In the genomic region with DNA sequence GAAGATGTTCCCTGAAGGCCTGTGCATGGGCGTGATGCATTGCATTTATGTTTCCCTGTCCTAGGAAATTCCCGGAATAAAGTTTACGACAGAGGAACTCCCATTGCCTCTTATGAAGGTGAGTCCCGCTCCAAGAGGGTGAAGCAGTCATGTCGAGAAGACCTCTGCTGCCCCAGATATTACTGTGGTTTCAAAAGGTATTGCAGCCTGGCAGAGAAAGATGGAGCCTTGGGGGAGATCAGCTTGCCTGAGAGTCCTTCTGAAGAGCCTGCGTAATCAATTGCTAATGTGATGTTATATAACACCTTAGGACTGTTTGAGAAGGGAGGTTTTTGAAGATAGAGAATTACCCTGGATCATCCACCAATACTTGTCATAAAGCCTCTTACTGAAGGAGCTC, we compare ENCODE assay signal across 10 mouse cellular contexts.
DNase-seq lines count a peak whose midpoint lies in the region; ATAC-seq lines count a peak whose summit lies in the region.
"Had no signal": no experiment of that assay in that cellular context is flagged by ENCODE, and none has a peak within 500 bp of the region (broad histone marks: within the 10 kb centered on the region; RNA-seq: fewer than 3 reads in every experiment).

No protein-coding gene starts in this region.

- H3K4me2 ChIP-seq in kidney, embryonic 16.5 days (replicated peaks; ENCODE audit: low read depth, low read length): no peak overlapping the region
- H3K4me2 ChIP-seq: embryonic facial prominence, embryonic 12.5 days; limb, embryonic 15.5 days had no signal

- H3K4me3 ChIP-seq in kidney, embryonic 16.5 days (ENCODE audit: low read length): no peak overlapping the region
- H3K4me3 ChIP-seq: embryonic facial prominence, embryonic 12.5 days; hindbrain, embryonic 10.5 days; limb, embryonic 15.5 days had no signal

- 71% methylated on average over 6 of the region's 6 CpGs for WGBS in kidney, embryonic 16.5 days

- no peaks in the 10 kb centered on the region for H3K36me3 ChIP-seq in kidney, embryonic 16.5 days (ENCODE audit: insufficient read depth, low read length)
- H3K36me3 ChIP-seq: embryonic facial prominence, embryonic 12.5 days; hindbrain, embryonic 10.5 days; limb, embryonic 15.5 days had no signal

- H3K27ac ChIP-seq in kidney, embryonic 16.5 days (ENCODE audit: low read length): no peak overlapping the region
- H3K27ac ChIP-seq: embryonic facial prominence, embryonic 12.5 days; hindbrain, embryonic 10.5 days; limb, embryonic 15.5 days had no signal

- no peak for ATAC-seq in kidney, embryonic 16.5 days (ENCODE audit: low FRiP score, low TSS enrichment)
- ATAC-seq in megakaryocyte progenitor cell, adult 5-6 weeks (replicated peaks; ENCODE audit: poor library complexity): peak; percentile 56

- no peaks in the 10 kb centered on the region for H3K4me1 ChIP-seq in kidney, embryonic 16.5 days (ENCODE audit: insufficient read depth, low read length)

- no peak overlapping the region for H3K9ac ChIP-seq in kidney, embryonic 16.5 days (replicated peaks; ENCODE audit: low read length)
- H3K9ac ChIP-seq: embryonic facial prominence, embryonic 12.5 days; limb, embryonic 15.5 days had no signal

- no peaks in the 10 kb centered on the region for H3K27me3 ChIP-seq in kidney, embryonic 16.5 days (ENCODE audit: insufficient read depth, low read length)
- H3K27me3 ChIP-seq: embryonic facial prominence, embryonic 12.5 days; limb, embryonic 15.5 days had no signal

- H3K9me3 ChIP-seq in kidney, embryonic 16.5 days (ENCODE audit: low read length): no peaks in the 10 kb centered on the region
- H3K9me3 ChIP-seq: embryonic facial prominence, embryonic 12.5 days; hindbrain, embryonic 10.5 days; limb, embryonic 15.5 days had no signal

- DNase-seq in kidney, adult 9 months: peak; percentile 9
- DNase-seq in A20 (ENCODE audit: low read depth, low spot score): peak; percentile 48
- peak; percentile 84 for DNase-seq in ES-CJ7 (ENCODE audit: low read depth, low spot score)
- no peak for DNase-seq in frontal cortex, postnatal 10 days (ENCODE audit: low spot score in 2 of 2)
- DNase-seq in lung, postnatal 10 days: no peak

Comparison
In these comparisons a context has a peak if more than half of its experiments do, and no peak if none do; other contexts are left out.
1. DNase-seq: peak in kidney, adult 9 months (single experiment), A20 (single experiment) and ES-CJ7 (single experiment); none in frontal cortex, postnatal 10 days (0 of 2) and lung, postnatal 10 days (single experiment).